Mouse (Mus musculus) macrophage (primary cell): Measurements from ENCODE around the gene AW209491. TPM values are rescaled to one million over a fixed set of nuclear protein-coding genes. Genes with fewer than 3 reads are reported as not detected.

Source experiments
- H3K27ac ChIP-seq: fragments of 350-480 bp; formaldehyde crosslinking; 2 replicates; pipeline ENCODE4 v1.9.0; 2021
- H3K36me3 ChIP-seq: fragments of 350-480 bp; formaldehyde crosslinking; 2 replicates; pipeline ENCODE4 v1.9.0; 2021; ENCODE audit errors: inconsistent target
- H3K4me3 ChIP-seq: fragments of 350-480 bp; formaldehyde crosslinking; 2 replicates; pipeline ENCODE4 v1.9.0; 2021; ENCODE audit errors: inconsistent target
- H3K79me2 ChIP-seq: fragments of 350-480 bp; formaldehyde crosslinking; 2 replicates; pipeline ENCODE4 v1.9.0; 2021; ENCODE audit errors: inconsistent target
- WGBS: methylation state at CpG from one replicate; pipeline ENCODE4 v1.1.7; 2026; ENCODE audit warnings: inconsistent platforms; ENCODE audit not compliant: missing documents; 5-methylcytosine and 5-hydroxymethylcytosine counted together
- polyA plus RNA-seq: library from polyadenylated mRNA; stranded (reverse); fragments of 250-400 nt; gene quantifications from 3 replicates; pipeline ENCODE4 v1.2.4, GENCODE M21; 2018; ENCODE audit warnings: inconsistent platforms
- total RNA-seq, 78 experiments: library from RNA; depleted of rRNA; stranded (reverse); fragments of 250-400 nt; gene quantifications; 1 replicate in 9 of 78; 2 replicates in 24 of 78; 3 replicates in 43 of 78; 4 replicates in 2 of 78; pipeline ENCODE4 v1.2.4; 2018; ENCODE audit warnings: inconsistent platforms in 56 of 78

Gene AW209491
- 1 to 10 TPM in 22 of 26 experiments, under 1 TPM in 4; 0.62 to 9.0 (median 3.5) TPM for total RNA-seq (2018; cell fraction: chromatin; rRNA removed)
- total RNA-seq (2018; cell fraction: cytosol; rRNA removed): 1 to 10 TPM; 3.2 to 9.6 (median 7.4) TPM
- 10 to 100 TPM in 2 of 26 experiments, 1 to 10 TPM in 21, under 1 TPM in 3; 0.84 to 16.9 (median 3.4) TPM for total RNA-seq (2018; cell fraction: nucleus; rRNA removed)
- polyA plus RNA-seq: 7.7 to 9.3 TPM (median 8.9 TPM) in 3 replicates

- Histone ChIP-seq H3K27ac (peak within 1 kb of the TSS; percentile 43), H3K79me2 (peaks cover 11% of the 10 kb centered on the region; the same call in 1 of the 2 replicates), H3K36me3 (peaks cover 23% of the 10 kb centered on the region), H3K4me3 (peak within 1 kb of the TSS; percentile 69)
- 1% methylated on average over 29 of the region's 29 CpGs for WGBS
These were observed at the start of gene AW209491 for GRCm38 (mm10) chr13:14629726-14630641. AW209491 (plus strand) TSS chr13:14630154.

GRCm38 (mm10) chr13:14580392-14580791 is 49.6 kb upstream of the AW209491 start:
- WGBS: 66% methylated on average over 3 of the region's 3 CpGs
- Histone ChIP-seq H3K36me3 (no peaks in the 10 kb centered on the region), H3K4me3 (no peak overlapping the region), H3K27ac (no peak overlapping the region), H3K79me2 (no peaks in the 10 kb centered on the region)

- Histone ChIP-seq H3K36me3 (no peaks in the 10 kb centered on the region), H3K4me3 (no peak overlapping the region), H3K27ac (no peak overlapping the region), H3K79me2 (no peaks in the 10 kb centered on the region)
- 100% methylated on average over 2 of the region's 2 CpGs for whole genome bisulfite sequencing
These were observed 27.2 kb upstream of the AW209491 start for GRCm38 (mm10) chr13:14602744-14603143.

GRCm38 (mm10) chr13:14607616-14608015 is 22.3 kb upstream of the AW209491 start:
- peaks cover 20% of the 10 kb centered on the region for H3K79me2 ChIP-seq
- peaks cover 4% of the 10 kb centered on the region; the same call in 1 of the 2 replicates for H3K36me3 ChIP-seq
- no peak overlapping the region for H3K4me3 ChIP-seq
- H3K27ac ChIP-seq: no peak overlapping the region

GRCm38 (mm10) chr13:14612463-14612862 is 17.5 kb upstream of the AW209491 start:
- peaks cover 15% of the 10 kb centered on the region for H3K36me3 ChIP-seq
- 7% methylated on average over 10 of the region's 10 CpGs for WGBS
- peak overlapping the region; percentile 96 for H3K4me3 ChIP-seq
- H3K27ac ChIP-seq: peak overlapping the region; percentile 65
- H3K79me2 ChIP-seq: peaks cover 64% of the 10 kb centered on the region

GRCm38 (mm10) chr13:14612926-14613529 is 16.9 kb upstream of the AW209491 start, which contains the start of the genes Mrpl32 and Psma2:
Mrpl32 (minus strand) TSS chr13:14613165.
Psma2 (plus strand) TSS chr13:14613240.
- H3K36me3 ChIP-seq: peaks cover 20% of the 10 kb centered on the region
- WGBS: under 1% methylated on average over 42 of the region's 42 CpGs

GRCm38 (mm10) chr13:14613553-14613952 is 16.4 kb upstream of the AW209491 start:
- H3K36me3 ChIP-seq: peaks cover 25% of the 10 kb centered on the region

More at GRCm38 (mm10) chr13:14612926-14613529, 16.9 kb upstream of the AW209491 start, which contains the start of the genes Mrpl32 and Psma2:
- Histone ChIP-seq H3K79me2 (peaks cover 69% of the 10 kb centered on the region), H3K27ac (peak within 1 kb of the TSS; percentile 65), H3K4me3 (peak within 1 kb of the TSS; percentile 96)

GRCm38 (mm10) chr13:14618724-14619123 is 11.2 kb upstream of the AW209491 start:
- peaks cover 73% of the 10 kb centered on the region for H3K79me2 ChIP-seq
- no peak overlapping the region for H3K4me3 ChIP-seq
- H3K36me3 ChIP-seq: peaks cover 58% of the 10 kb centered on the region
- WGBS: 21% methylated on average over 2 of the region's 2 CpGs
- H3K27ac ChIP-seq: no peak overlapping the region

More at GRCm38 (mm10) chr13:14613553-14613952, 16.4 kb upstream of the AW209491 start:
- Histone ChIP-seq H3K4me3 (peak overlapping the region; percentile 96), H3K79me2 (peaks cover 75% of the 10 kb centered on the region), H3K27ac (peak overlapping the region; percentile 65)
- whole genome bisulfite sequencing: under 1% methylated on average over 9 of the region's 9 CpGs

GRCm38 (mm10) chr13:14639998-14640397 is 10.0 kb downstream of the AW209491 start:
- H3K27ac ChIP-seq: no peak overlapping the region
- H3K4me3 ChIP-seq: no peak overlapping the region
- WGBS: 0% methylated on average over 1 of the region's 1 CpGs
- H3K79me2 ChIP-seq: no peaks in the 10 kb centered on the region
- peaks cover 17% of the 10 kb centered on the region for H3K36me3 ChIP-seq

- Histone ChIP-seq H3K36me3 (no peaks in the 10 kb centered on the region), H3K27ac (no peak overlapping the region), H3K79me2 (no peaks in the 10 kb centered on the region), H3K4me3 (no peak overlapping the region)
- 40% methylated on average over 1 of the region's 1 CpGs for WGBS
These were observed 19.3 kb downstream of the AW209491 start for GRCm38 (mm10) chr13:14649301-14649700.

- Histone ChIP-seq H3K36me3 (no peaks in the 10 kb centered on the region), H3K27ac (no peak overlapping the region), H3K4me3 (no peak overlapping the region), H3K79me2 (no peaks in the 10 kb centered on the region)
- WGBS: 91% methylated on average over 4 of the region's 4 CpGs
These were observed 37.2 kb downstream of the AW209491 start for GRCm38 (mm10) chr13:14667107-14667506.

GRCm38 (mm10) chr13:14670342-14670741 is 40.4 kb downstream of the AW209491 start:
- no peaks in the 10 kb centered on the region for H3K79me2 ChIP-seq
- H3K36me3 ChIP-seq: no peaks in the 10 kb centered on the region
- no peak overlapping the region for H3K27ac ChIP-seq
- no peak overlapping the region for H3K4me3 ChIP-seq
- 39% methylated on average over 2 of the region's 2 CpGs for WGBS
